Comparison of ENCODE assay signal across 25 mouse cellular contexts in genomic region chrX:156171587-156171986, GRCm38 (mm10).
DNase-seq lines count a peak whose midpoint lies in the region; ATAC-seq and TF ChIP-seq lines count a peak whose summit lies in the region.
"Had no signal": no experiment of that assay in that cellular context is flagged by ENCODE, and none has a peak within 500 bp of the region (broad histone marks: within the 10 kb centered on the region; RNA-seq: fewer than 3 reads in every experiment).

No protein-coding gene starts in this region.

- no peak overlapping the region for H3K4me2 ChIP-seq in heart, embryonic 13.5 days
- no peak overlapping the region for H3K4me2 ChIP-seq in heart, embryonic 15.5 days
- no peak overlapping the region for H3K4me2 ChIP-seq in heart, postnatal 0 days (ENCODE audit: low read depth, low read length)
- H3K4me2 ChIP-seq: embryonic facial prominence, embryonic 12.5 days; forebrain, embryonic 13.5 days had no signal

- no peak for ATAC-seq in heart, embryonic 13.5 days (ENCODE audit: extremely low read depth, insufficient number of reproducible peaks, low FRiP score, low TSS enrichment)
- no peak; the same call in 1 of the 2 replicates for ATAC-seq in heart, embryonic 15.5 days (replicated peaks; ENCODE audit: insufficient number of reproducible peaks, insufficient read depth, low FRiP score, low read depth)
- peak; percentile 75 for ATAC-seq in heart, postnatal 0 days (ENCODE audit: insufficient read depth, low read depth)
- ATAC-seq: activated CD4-positive, CD25-positive, alpha-beta regulatory T cell, adult 4 months; CD4-positive, CD25-positive, alpha-beta regulatory T cell, adult 4 months; forebrain, embryonic 13.5 days; Patski had no signal

- H3K4me1 ChIP-seq in heart, embryonic 13.5 days, result no peaks in the 10 kb centered on the region
- H3K4me1 ChIP-seq in heart, embryonic 10.5 days, result no peaks in the 10 kb centered on the region
- no peaks in the 10 kb centered on the region for H3K4me1 ChIP-seq in heart, embryonic 15.5 days (replicated peaks)
- H3K4me1 ChIP-seq in heart, postnatal 0 days (ENCODE audit: control insufficient read depth, insufficient read depth), result no peaks in the 10 kb centered on the region
- H3K4me1 ChIP-seq: embryonic facial prominence, embryonic 10.5 days; embryonic facial prominence, embryonic 12.5 days; forebrain, embryonic 13.5 days had no signal

- no peaks in the 10 kb centered on the region for H3K9me3 ChIP-seq in heart, embryonic 13.5 days
- no peaks in the 10 kb centered on the region for H3K9me3 ChIP-seq in heart, embryonic 10.5 days
- H3K9me3 ChIP-seq in heart, embryonic 15.5 days (replicated peaks), result no peaks in the 10 kb centered on the region
- no peaks in the 10 kb centered on the region for H3K9me3 ChIP-seq in heart, postnatal 0 days (replicated peaks; ENCODE audit: control insufficient read depth, low read length)
- H3K9me3 ChIP-seq: embryonic facial prominence, embryonic 10.5 days; embryonic facial prominence, embryonic 12.5 days; forebrain, embryonic 13.5 days; G1E had no signal

- H3K36me3 ChIP-seq in heart, embryonic 13.5 days, result no peaks in the 10 kb centered on the region
- no peaks in the 10 kb centered on the region for H3K36me3 ChIP-seq in heart, embryonic 10.5 days
- no peaks in the 10 kb centered on the region for H3K36me3 ChIP-seq in heart, embryonic 15.5 days
- no peaks in the 10 kb centered on the region for H3K36me3 ChIP-seq in heart, postnatal 0 days (replicated peaks; ENCODE audit: control insufficient read depth, insufficient read depth, low read length)
- H3K36me3 ChIP-seq: embryonic facial prominence, embryonic 10.5 days; embryonic facial prominence, embryonic 12.5 days; G1E had no signal

- no peaks in the 10 kb centered on the region for H3K27me3 ChIP-seq in heart, embryonic 13.5 days (replicated peaks)
- no peaks in the 10 kb centered on the region for H3K27me3 ChIP-seq in heart, embryonic 10.5 days (ENCODE audit: insufficient read depth, poor library complexity, severe bottlenecking)
- H3K27me3 ChIP-seq in heart, embryonic 15.5 days, result no peaks in the 10 kb centered on the region
- no peaks in the 10 kb centered on the region for H3K27me3 ChIP-seq in heart, postnatal 0 days (ENCODE audit: control insufficient read depth, insufficient read depth, low read length)
- H3K27me3 ChIP-seq: CH12.LX; embryonic facial prominence, embryonic 12.5 days; forebrain, embryonic 13.5 days; Patski had no signal

- peak overlapping the region; percentile 73; the same call in 1 of the 2 replicates for H3K27ac ChIP-seq in heart, embryonic 13.5 days (replicated peaks)
- H3K27ac ChIP-seq in heart, embryonic 10.5 days, result no peak overlapping the region
- peak overlapping the region; percentile 58 for H3K27ac ChIP-seq in heart, embryonic 15.5 days
- H3K27ac ChIP-seq in heart, postnatal 0 days (ENCODE audit: low read depth), result peak overlapping the region; percentile 59
- H3K27ac ChIP-seq: embryonic facial prominence, embryonic 10.5 days; embryonic facial prominence, embryonic 12.5 days; forebrain, embryonic 13.5 days had no signal

- H3K4me3 ChIP-seq in heart, embryonic 13.5 days, result no peak overlapping the region
- no peak overlapping the region for H3K4me3 ChIP-seq in heart, embryonic 10.5 days
- no peak overlapping the region for H3K4me3 ChIP-seq in heart, embryonic 15.5 days
- no peak overlapping the region for H3K4me3 ChIP-seq in heart, postnatal 0 days (ENCODE audit: low read depth, low read length)
- H3K4me3 ChIP-seq: embryonic facial prominence, embryonic 10.5 days; embryonic facial prominence, embryonic 12.5 days; forebrain, embryonic 13.5 days had no signal

- DNase-seq in heart, adult 11 months, result peak; percentile 77
- DNase-seq in heart, postnatal 4 days, result no peak
- no peak for DNase-seq in heart, embryonic 10.5 days (ENCODE audit: low spot score)
- DNase-seq in heart, postnatal 36 days, result no peak
- peak; percentile 9 for DNase-seq in heart, postnatal 0 days (ENCODE audit: low spot score)
- DNase-seq in heart, postnatal 14 days, result no peak
- DNase-seq: adrenal gland, adult 8-10 months; adrenal gland, postnatal 14 days; adrenal gland, postnatal 36 days; B cell, adult 2 months; cerebellum, adult 11-12 months; cerebellum, adult 2 months; cerebellum, adult 9-10 months; cerebellum, postnatal 10 days; cerebellum, postnatal 25 days had no signal

- H3K9ac ChIP-seq in heart, embryonic 13.5 days, result no peak overlapping the region
- H3K9ac ChIP-seq in heart, embryonic 15.5 days, result no peak overlapping the region
- no peak overlapping the region for H3K9ac ChIP-seq in heart, postnatal 0 days (replicated peaks; ENCODE audit: low read depth, low read length)
- H3K9ac ChIP-seq: embryonic facial prominence, embryonic 12.5 days; forebrain, embryonic 13.5 days had no signal

- TF ChIP-seq CTCF in heart, postnatal 0 days (IDR thresholded peaks at IDR 0.05; ENCODE audit: low read depth), result no peak

- intact Hi-C loops in heart, postnatal 36 days (cut with DNase I), result no loop called here
- intact Hi-C loops in heart, postnatal 14 days (cut with DNase I), result no loop called here

- TF ChIP-seq EP300 in heart, postnatal 0 days (IDR thresholded peaks at IDR 0.05; ENCODE audit: low read depth), result 0 out of 2 replicates have a peak, but pooled peaks have one; percentile 27

Comparison
In these comparisons a context has a peak if more than half of its experiments do, and no peak if none do; other contexts are left out.
1. DNase-seq: peak in heart, adult 11 months (single experiment) and heart, postnatal 0 days (single experiment); none in heart, postnatal 4 days (single experiment), heart, embryonic 10.5 days (single experiment), heart, postnatal 36 days (0 of 2) and heart, postnatal 14 days (0 of 2).